Mouse (Mus musculus) G1E (cell line): ENCODE results near the gene Ctla4. TPM values are rescaled to one million over a fixed set of nuclear protein-coding genes. Genes with fewer than 3 reads are reported as not detected.

Source experiments
- ATAC-seq: 2 replicates; pipeline ENCODE4 v1.8.0; 2016; ENCODE audit warnings: mild to moderate bottlenecking; ENCODE audit not compliant: insufficient number of reproducible peaks, poor library complexity, low FRiP score, severe bottlenecking; ENCODE audit errors: extremely low read depth
- DNase-seq: peaks from one replicate; pipeline ENCODE4 v3.0.0; 2012; ENCODE audit warnings: low spot score
- H3K27me3 ChIP-seq: 2 replicates; pipeline ENCODE4 v1.6.1; 2012; ENCODE audit warnings: mild to moderate bottlenecking, low read length, inconsistent platforms; ENCODE audit not compliant: insufficient read depth
- H3K36me3 ChIP-seq: replicated peaks from 2 replicates; pipeline ENCODE3; 2012; ENCODE audit warnings: mild to moderate bottlenecking, inconsistent platforms
- H3K4me1 ChIP-seq: 2 replicates; pipeline ENCODE4 v1.6.1; 2012; ENCODE audit warnings: low read depth, low read length, inconsistent platforms, mixed read lengths; ENCODE audit not compliant: insufficient read depth
- H3K4me3 ChIP-seq: 2 replicates; pipeline ENCODE4 v1.5.1; 2012; ENCODE audit warnings: low read depth, mild to moderate bottlenecking, inconsistent platforms, low read length, moderate library complexity, mixed read lengths
- H3K9me3 ChIP-seq: replicated peaks from 2 replicates; pipeline ENCODE4 v1.6.1; 2012; ENCODE audit warnings: inconsistent platforms
- CTCF ChIP-seq: IDR thresholded peaks from 2 replicates; pipeline ENCODE4 v1.5.1; 2012; ENCODE audit warnings: low read depth, low read length, inconsistent platforms, mixed read lengths
- GATA1 ChIP-seq: IDR thresholded peaks from 2 replicates; pipeline ENCODE4 v1.6.1; 2012; ENCODE audit warnings: borderline replicate concordance, low read length, inconsistent platforms, mixed read lengths
- GATA2 ChIP-seq: IDR thresholded peaks from 2 replicates; pipeline ENCODE4 v1.6.1; 2012; ENCODE audit warnings: low read depth, low read length, inconsistent platforms, borderline replicate concordance
- POLR2AphosphoS5 ChIP-seq: IDR thresholded peaks from 2 replicates; pipeline ENCODE4 v1.6.1; 2012; ENCODE audit warnings: low read depth, low read length, inconsistent platforms; ENCODE audit not compliant: insufficient replicate concordance
- TAL1 ChIP-seq: conservative IDR thresholded peaks from 2 replicates; pipeline ENCODE4 v1.6.1; 2012; ENCODE audit warnings: low read depth, low read length, inconsistent platforms, mixed read lengths
- polyA plus RNA-seq: library from polyadenylated mRNA; stranded (reverse); fragments of >175 nt; gene quantifications from 2 replicates; pipeline ENCODE4 v1.2.3, GENCODE M21; 2012
- total RNA-seq, 2 experiments: library from RNA; stranded (forward) in 1 of 2; stranded (reverse) in 1 of 2; fragments of 200-1000 nt in 1 of 2; fragments of >200 nt in 1 of 2; fragmentation: Nextera tagmentation in 1 of 2; gene quantifications; 2 replicates each; pipeline ENCODE4 v1.2.3; 2014 to 2017

Ctla4 gene
- total and polyA plus RNA-seq, 3 experiments = 0.11 TPM; not detected in 2

- TF ChIP-seq POLR2AphosphoS5 = no peak
- TF ChIP-seq GATA1 = no peak
- TF ChIP-seq CTCF = no peak
- no peak for TF ChIP-seq TAL1
- no peak for TF ChIP-seq GATA2
- Histone ChIP-seq H3K4me3 (no peak overlapping the region), H3K4me1 (no peaks in the 10 kb centered on the region), H3K9me3 (no peaks in the 10 kb centered on the region), H3K36me3 (no peaks in the 10 kb centered on the region), H3K27me3 (peaks cover 8% of the 10 kb centered on the region)
- ATAC-seq = no peak
- no peak for DNase-seq
Measured at GRCm38 (mm10) chr1:60898933-60899210, 12.1 kb downstream of the Ctla4 start.

GRCm38 (mm10) chr1:60899244-60899643, 12.4 kb downstream of the Ctla4 start:
- Histone ChIP-seq H3K27me3 (peaks cover 5% of the 10 kb centered on the region), H3K36me3 (no peaks in the 10 kb centered on the region), H3K4me3 (no peak overlapping the region), H3K4me1 (no peaks in the 10 kb centered on the region), H3K9me3 (no peaks in the 10 kb centered on the region)
- ATAC-seq (no peak), DNase-seq (no peak)
- TF ChIP-seq CTCF (no peak), TAL1 (no peak), GATA1 (no peak), GATA2 (no peak), POLR2AphosphoS5 (no peak)

GRCm38 (mm10) chr1:60902547-60902946, 15.7 kb downstream of the Ctla4 start:
- H3K4me1 ChIP-seq = no peaks in the 10 kb centered on the region
- TF ChIP-seq GATA1 (no peak), CTCF (no peak), POLR2AphosphoS5 (no peak), GATA2 (no peak), TAL1 (no peak)
- peaks cover 6% of the 10 kb centered on the region for H3K27me3 ChIP-seq
- H3K4me3 ChIP-seq = no peak overlapping the region
- no peak for ATAC-seq
- no peak for DNase-seq
- H3K36me3 ChIP-seq = no peaks in the 10 kb centered on the region
- H3K9me3 ChIP-seq = no peaks in the 10 kb centered on the region

GRCm38 (mm10) chr1:60903126-60903525, 16.3 kb downstream of the Ctla4 start:
- Histone ChIP-seq H3K4me1 (no peaks in the 10 kb centered on the region), H3K4me3 (no peak overlapping the region), H3K36me3 (no peaks in the 10 kb centered on the region), H3K9me3 (no peaks in the 10 kb centered on the region), H3K27me3 (peaks cover 7% of the 10 kb centered on the region)
- TF ChIP-seq GATA1 = no peak
- no peak for TF ChIP-seq CTCF
- TF ChIP-seq TAL1 = no peak
- no peak for TF ChIP-seq POLR2AphosphoS5
- no peak for TF ChIP-seq GATA2
- DNase-seq = no peak
- ATAC-seq = no peak

GRCm38 (mm10) chr1:60904456-60904978, 17.7 kb downstream of the Ctla4 start:
- Histone ChIP-seq H3K36me3 (no peaks in the 10 kb centered on the region), H3K27me3 (peaks cover 10% of the 10 kb centered on the region), H3K9me3 (no peaks in the 10 kb centered on the region), H3K4me1 (no peaks in the 10 kb centered on the region), H3K4me3 (no peak overlapping the region)
- TF ChIP-seq GATA2 (no peak), POLR2AphosphoS5 (no peak), TAL1 (no peak), CTCF (no peak), GATA1 (no peak)
- ATAC-seq = no peak
- DNase-seq = no peak

- H3K4me3 ChIP-seq = no peak overlapping the region
- no peak for ATAC-seq
- H3K36me3 ChIP-seq = no peaks in the 10 kb centered on the region
- no peaks in the 10 kb centered on the region for H3K9me3 ChIP-seq
- TF ChIP-seq TAL1 (no peak), POLR2AphosphoS5 (no peak), GATA1 (no peak), CTCF (no peak), GATA2 (no peak)
- DNase-seq = no peak
- H3K27me3 ChIP-seq = peaks cover 20% of the 10 kb centered on the region
- no peaks in the 10 kb centered on the region for H3K4me1 ChIP-seq
Measured at GRCm38 (mm10) chr1:60907466-60907865, 20.7 kb downstream of the Ctla4 start.

GRCm38 (mm10) chr1:60908751-60909161, 22.0 kb downstream of the Ctla4 start:
- ATAC-seq (no peak), DNase-seq (no peak)
- Histone ChIP-seq H3K4me3 (no peak overlapping the region), H3K27me3 (peaks cover 20% of the 10 kb centered on the region), H3K9me3 (no peaks in the 10 kb centered on the region), H3K36me3 (no peaks in the 10 kb centered on the region), H3K4me1 (no peaks in the 10 kb centered on the region)
- TF ChIP-seq POLR2AphosphoS5 (no peak), CTCF (no peak), GATA1 (no peak), GATA2 (no peak), TAL1 (no peak)
